13 mouse cellular contexts compared by ENCODE assay signal in genomic region chr5:96962252-96962933, GRCm38 (mm10). TPM values are rescaled to one million over a fixed set of nuclear protein-coding genes. Genes with fewer than 3 reads are reported as not detected.
A peak's percentile ranks its signal among the peaks of the same experiment; 100 is the strongest.
DNase-seq lines count a peak whose midpoint lies in the region; ATAC-seq and TF ChIP-seq lines count a peak whose summit lies in the region.
"Had no signal": no experiment of that assay in that cellular context is flagged by ENCODE, and none has a peak within 500 bp of the region (broad histone marks: within the 10 kb centered on the region; RNA-seq: fewer than 3 reads in every experiment).

No protein-coding gene starts in this region.

- H3K27me3 ChIP-seq in lung, embryonic 14.5 days (ENCODE audit: insufficient read depth, low read length): no peaks in the 10 kb centered on the region
- no peaks in the 10 kb centered on the region for H3K27me3 ChIP-seq in midbrain, embryonic 16.5 days (ENCODE audit: control insufficient read depth, insufficient read depth, low read depth, low read length)
- H3K27me3 ChIP-seq in heart, adult 2 months (ENCODE audit: control insufficient read depth, insufficient read depth, low read length): 0 out of 2 replicates have a peak, but pooled peaks cover 1% of the 10 kb centered on the region
- H3K27me3 ChIP-seq: lung, embryonic 15.5 days; midbrain, embryonic 15.5 days; stomach, embryonic 15.5 days had no signal

- DNase-seq in lung, embryonic 14.5 days: peak; percentile 32
- no peak for DNase-seq in lung, postnatal 14 days
- peak; percentile 31 for DNase-seq in kidney, adult 18-20 months
- DNase-seq in layer of hippocampus, postnatal 36 days: peak; percentile 24 to 34
- DNase-seq in heart, postnatal 25 days (ENCODE audit: low spot score): no peak
- no peak for DNase-seq in heart, adult 2 months
- DNase-seq: cerebellum, adult 11-12 months; gastrocnemius, postnatal 14 days; heart, postnatal 36 days had no signal

- no peak overlapping the region for H3K27ac ChIP-seq in lung, embryonic 14.5 days (ENCODE audit: low read depth)
- no peak overlapping the region for H3K27ac ChIP-seq in midbrain, embryonic 16.5 days (ENCODE audit: low read length)
- no peak overlapping the region for H3K27ac ChIP-seq in heart, adult 2 months
- H3K27ac ChIP-seq: lung, embryonic 15.5 days; midbrain, embryonic 15.5 days; stomach, embryonic 15.5 days had no signal

- no peak overlapping the region for H3K9ac ChIP-seq in lung, embryonic 14.5 days
- H3K9ac ChIP-seq in midbrain, embryonic 16.5 days (ENCODE audit: low read depth, low read length): no peak overlapping the region
- H3K9ac ChIP-seq in heart, adult 2 months (ENCODE audit: low read depth, low read length): no peak overlapping the region
- H3K9ac ChIP-seq: lung, embryonic 15.5 days; midbrain, embryonic 15.5 days; stomach, embryonic 15.5 days had no signal

- H3K9me3 ChIP-seq in lung, embryonic 14.5 days (ENCODE audit: low read depth, low read length): no peaks in the 10 kb centered on the region
- no peaks in the 10 kb centered on the region for H3K9me3 ChIP-seq in midbrain, embryonic 16.5 days (replicated peaks; ENCODE audit: control insufficient read depth, low read length, poor library complexity, severe bottlenecking)
- H3K9me3 ChIP-seq: lung, embryonic 15.5 days; midbrain, embryonic 15.5 days; stomach, embryonic 15.5 days had no signal

- no peaks in the 10 kb centered on the region for H3K79me2 ChIP-seq in heart, adult 2 months (replicated peaks; ENCODE audit: control insufficient read depth, insufficient read depth, low read length)

- WGBS in lung, embryonic 14.5 days: 57% methylated on average over 8 of the region's 8 CpGs
- 74% methylated on average over 8 of the region's 8 CpGs for WGBS in midbrain, embryonic 16.5 days
- 79% methylated on average over 8 of the region's 8 CpGs for WGBS in heart, adult 2 months

- no peak for ATAC-seq in lung, embryonic 14.5 days (ENCODE audit: insufficient read depth)
- ATAC-seq in midbrain, embryonic 16.5 days: no peak
- ATAC-seq: midbrain, embryonic 15.5 days had no signal

- no peaks in the 10 kb centered on the region for H3K4me1 ChIP-seq in lung, embryonic 14.5 days (ENCODE audit: insufficient read depth)
- peaks cover 9% of the 10 kb centered on the region for H3K4me1 ChIP-seq in midbrain, embryonic 16.5 days (ENCODE audit: control insufficient read depth, insufficient read depth, low read length)
- H3K4me1 ChIP-seq in heart, adult 2 months (ENCODE audit: control insufficient read depth, insufficient read depth, low read length): no peaks in the 10 kb centered on the region
- H3K4me1 ChIP-seq: lung, embryonic 15.5 days had no signal

- TF ChIP-seq POLR2A in heart, adult 2 months (IDR thresholded peaks at IDR 0.05; ENCODE audit: insufficient read depth, low read depth, low read length): no peak

- no peak for TF ChIP-seq EP300 in heart, adult 2 months (IDR thresholded peaks at IDR 0.05; ENCODE audit: insufficient read depth, low read depth, low read length)

- no peak overlapping the region for H3K4me3 ChIP-seq in lung, embryonic 14.5 days (ENCODE audit: low read depth, low read length)
- no peak overlapping the region for H3K4me3 ChIP-seq in midbrain, embryonic 16.5 days (ENCODE audit: low read depth, low read length)
- no peak overlapping the region for H3K4me3 ChIP-seq in heart, adult 2 months
- H3K4me3 ChIP-seq: lung, embryonic 15.5 days; midbrain, embryonic 15.5 days; stomach, embryonic 15.5 days had no signal

- no peak overlapping the region for H3K4me2 ChIP-seq in lung, embryonic 14.5 days
- no peak overlapping the region for H3K4me2 ChIP-seq in midbrain, embryonic 16.5 days (ENCODE audit: low read length)
- H3K4me2 ChIP-seq: lung, embryonic 15.5 days; midbrain, embryonic 15.5 days; stomach, embryonic 15.5 days had no signal

- intact Hi-C loops in heart, postnatal 25 days (cut with DNase I): no loop called here
- intact Hi-C loops in heart, adult 2 months (cut with DNase I): no loop called here

- no peak for TF ChIP-seq CTCF in lung, embryonic 14.5 days (IDR thresholded peaks at IDR 0.05; ENCODE audit: low read depth)
- no peak for TF ChIP-seq CTCF in heart, adult 2 months (IDR thresholded peaks at IDR 0.05)

- H3K36me3 ChIP-seq in lung, embryonic 14.5 days (ENCODE audit: insufficient read depth): no peaks in the 10 kb centered on the region
- H3K36me3 ChIP-seq in midbrain, embryonic 16.5 days (ENCODE audit: control insufficient read depth, insufficient read depth, low read length): no peaks in the 10 kb centered on the region
- H3K36me3 ChIP-seq in heart, adult 2 months (ENCODE audit: control insufficient read depth, insufficient read depth, low read length): no peaks in the 10 kb centered on the region
- H3K36me3 ChIP-seq: lung, embryonic 15.5 days; midbrain, embryonic 15.5 days; stomach, embryonic 15.5 days had no signal

RNA-seq across cellular contexts. Expression of gene Bmp2k, which starts 35.1 kb away (rescaled TPM):
- polyA plus RNA-seq in lung, embryonic 14.5 days (2014; fragmentation: Nextera tagmentation; extraction: Ambion mirVana): 11.0 and 12.1 TPM in 2 replicates
- 10 to 100 TPM; 13.1 to 13.7 TPM for total RNA-seq in layer of hippocampus, postnatal 36 days (2021)
- 8.3 and 9.5 TPM in 2 replicates for polyA plus RNA-seq in midbrain, embryonic 16.5 days (2015; fragmentation: Nextera tagmentation; extraction: Ambion mirVana)
- total RNA-seq in heart, postnatal 25 days (2021): 10 to 100 TPM in 1 of 2 experiments, 1 to 10 TPM in 1; 8.4 to 10.4 TPM
- 1 to 10 TPM; 6.7 to 8.4 TPM for total RNA-seq in heart, adult 2 months (2021)
- 2.9 and 3.6 TPM in 2 replicates for polyA plus RNA-seq in heart, adult 2 months (2012; rRNA removed)

Comparison
In these comparisons a context has a peak if more than half of its experiments do, and no peak if none do; other contexts are left out.
1. DNase-seq: peak in lung, embryonic 14.5 days (single experiment), kidney, adult 18-20 months (single experiment) and layer of hippocampus, postnatal 36 days (2 of 2); none in lung, postnatal 14 days (single experiment), heart, postnatal 25 days (single experiment) and heart, adult 2 months (0 of 2).